Mouse (Mus musculus) mouse embryonic stem cell (cell line): ENCODE data around the gene 1110017D15Rik.

ENCODE experiments used
- in situ Hi-C, 2 experiments: fragments of 300-500 bp; cut with MboI; formaldehyde crosslinking; loops; 1 replicate in 1 of 2; 3 replicates in 1 of 2; pipeline ENCODE4 v1.14.3; 2019 to 2020; ENCODE audit warnings: low sequenced_read_pairs in 2 of 2, low pct_unique_long_range_greater_than_20kb in 1 of 2, mixed read lengths in 1 of 2; ENCODE audit not compliant: unreplicated experiment in 1 of 2

The 1110017D15Rik gene

DNA sequence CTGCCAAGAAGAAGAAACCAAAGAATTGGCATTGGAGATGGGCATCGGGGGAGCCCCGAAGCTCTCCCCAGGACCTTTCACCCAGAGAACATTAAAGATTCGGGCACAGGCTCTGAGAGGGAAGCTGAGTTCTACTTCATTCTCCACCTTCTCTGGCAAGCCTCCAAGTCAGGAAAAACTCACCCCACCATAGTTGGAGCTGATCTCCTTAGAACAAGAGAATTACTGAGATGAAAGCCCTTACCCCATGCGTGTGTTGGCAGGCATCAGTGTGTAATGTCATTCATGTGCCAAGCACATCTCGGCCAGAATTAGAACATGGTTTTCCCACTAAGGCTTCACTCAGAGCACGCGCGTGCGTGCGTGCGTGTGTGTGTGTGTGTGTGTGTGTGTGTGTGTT is 21.3 kb downstream of the 1110017D15Rik start:
- in situ Hi-C loops, result no loop called here

DNA sequence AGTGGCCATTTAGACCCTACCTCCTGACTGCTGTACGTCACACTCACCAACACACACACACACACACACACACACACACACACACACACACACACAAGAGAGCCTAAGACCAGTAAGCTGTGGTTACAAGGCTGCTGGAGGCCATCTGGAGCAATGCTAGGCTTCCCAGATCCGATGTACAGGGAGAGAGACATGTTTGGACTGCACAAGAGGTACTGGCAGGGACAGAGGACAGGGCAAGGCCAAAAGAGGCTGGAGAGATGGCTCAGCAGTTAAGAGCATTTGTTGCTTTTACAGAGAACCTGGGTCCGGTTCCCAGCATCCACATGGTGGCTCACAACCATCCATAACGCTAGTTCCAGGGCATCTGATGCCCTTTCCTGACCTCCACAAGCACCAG is 22.1 kb downstream of the 1110017D15Rik start:
- in situ Hi-C loops, result no loop called here

DNA sequence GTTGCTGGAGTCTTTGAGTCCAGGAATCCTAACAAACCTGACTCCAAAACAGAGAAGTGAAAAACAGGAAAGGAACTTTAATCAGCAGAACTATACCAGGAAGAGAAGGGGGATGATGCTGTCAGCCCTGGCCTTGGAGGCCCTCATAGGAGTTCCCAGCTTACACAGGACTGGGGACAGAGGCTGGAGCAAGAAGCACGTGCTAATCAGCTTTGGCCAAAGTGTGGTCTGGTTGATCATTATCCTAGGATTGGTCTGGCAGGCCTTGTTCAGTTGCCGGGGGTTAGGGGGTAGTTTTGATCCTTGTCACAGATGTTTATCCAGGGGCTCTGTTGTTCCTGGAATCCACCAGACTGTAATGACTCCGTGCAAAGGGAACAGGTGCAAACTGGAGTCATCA is 22.8 kb downstream of the 1110017D15Rik start:
- in situ Hi-C loops, result no loop called here

DNA sequence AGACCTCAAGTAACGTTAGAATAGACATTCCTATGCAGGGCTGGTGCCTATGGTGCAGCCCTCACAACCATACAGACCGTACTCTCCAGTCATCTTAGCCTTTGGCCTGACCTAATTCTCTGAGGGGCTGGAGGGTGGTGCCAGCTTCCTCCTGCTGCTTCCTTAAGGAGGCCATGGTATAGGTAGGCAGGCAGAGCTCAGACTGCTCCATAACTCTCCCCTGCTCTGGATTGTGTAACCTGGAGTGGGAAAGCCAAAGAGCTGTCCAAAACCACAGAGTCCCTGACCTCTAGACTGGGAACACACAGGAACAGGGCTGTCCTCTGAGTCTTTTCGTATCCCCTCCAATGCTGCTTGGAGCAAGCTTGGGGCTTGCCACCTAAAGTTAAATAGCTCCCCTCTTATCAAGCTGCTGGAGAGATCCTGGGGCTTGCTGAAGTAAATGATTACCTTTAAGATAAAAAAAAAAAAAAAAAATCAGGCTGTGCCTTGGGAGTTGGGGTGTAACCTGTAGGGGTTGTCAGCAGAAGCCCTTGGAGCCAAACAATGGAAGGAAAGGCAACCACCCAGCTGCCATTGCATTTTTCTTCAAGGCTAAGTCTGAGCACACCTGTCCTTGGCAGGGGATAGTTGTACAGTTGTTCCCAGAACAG is 23.5 kb downstream of the 1110017D15Rik start:
- in situ Hi-C loops, result no loop called here

DNA sequence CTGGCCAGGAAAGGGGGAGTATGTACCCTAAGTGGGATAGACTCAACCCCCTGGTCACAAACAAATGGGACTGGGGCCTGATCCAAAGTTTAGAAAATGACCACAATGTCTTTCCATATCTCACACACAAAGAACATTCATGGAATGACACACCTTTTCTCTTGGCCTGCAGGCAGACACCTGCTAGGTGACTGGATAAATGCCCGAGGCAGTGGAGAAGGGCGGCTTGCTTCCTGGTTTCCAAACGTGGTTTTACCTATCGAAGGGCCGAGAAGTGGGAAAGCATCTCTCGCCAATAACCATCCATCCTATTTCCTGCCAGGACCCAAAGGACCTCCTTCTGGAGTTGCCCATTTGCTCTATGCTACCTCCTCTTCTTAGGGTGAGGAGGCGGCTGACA is 24.2 kb downstream of the 1110017D15Rik start:
- in situ Hi-C loops, result no loop called here

DNA sequence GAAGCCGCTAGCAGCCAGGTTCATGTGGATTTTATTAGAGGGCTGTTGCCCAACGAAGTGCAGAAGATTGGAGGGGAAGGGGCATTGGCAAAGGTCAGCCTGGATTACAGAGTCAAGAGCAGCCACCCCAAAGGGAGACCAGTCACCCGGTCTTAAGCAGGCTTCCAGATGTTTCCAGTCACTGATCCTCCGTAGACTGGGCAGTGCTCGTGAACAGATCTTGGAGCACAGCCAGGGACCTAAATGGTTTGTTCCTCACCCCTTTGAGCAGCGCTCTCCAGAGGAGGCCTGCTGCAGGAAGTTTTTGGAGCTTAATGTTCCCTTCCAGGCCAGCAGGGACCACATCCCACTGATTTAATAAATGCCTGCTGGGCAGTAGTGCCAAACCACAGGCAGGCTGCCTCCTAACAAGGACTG is 35.5 kb downstream of the 1110017D15Rik start:
- in situ Hi-C loops, result no loop called here

GRCm38 (mm10) chr4:41480254-41480653 is 36.9 kb downstream of the 1110017D15Rik start:
- in situ Hi-C loops, result no loop called here

- in situ Hi-C loops, result no loop called here
These were observed 37.7 kb downstream of the 1110017D15Rik start for GRCm38 (mm10) chr4:41479456-41479804.

DNA sequence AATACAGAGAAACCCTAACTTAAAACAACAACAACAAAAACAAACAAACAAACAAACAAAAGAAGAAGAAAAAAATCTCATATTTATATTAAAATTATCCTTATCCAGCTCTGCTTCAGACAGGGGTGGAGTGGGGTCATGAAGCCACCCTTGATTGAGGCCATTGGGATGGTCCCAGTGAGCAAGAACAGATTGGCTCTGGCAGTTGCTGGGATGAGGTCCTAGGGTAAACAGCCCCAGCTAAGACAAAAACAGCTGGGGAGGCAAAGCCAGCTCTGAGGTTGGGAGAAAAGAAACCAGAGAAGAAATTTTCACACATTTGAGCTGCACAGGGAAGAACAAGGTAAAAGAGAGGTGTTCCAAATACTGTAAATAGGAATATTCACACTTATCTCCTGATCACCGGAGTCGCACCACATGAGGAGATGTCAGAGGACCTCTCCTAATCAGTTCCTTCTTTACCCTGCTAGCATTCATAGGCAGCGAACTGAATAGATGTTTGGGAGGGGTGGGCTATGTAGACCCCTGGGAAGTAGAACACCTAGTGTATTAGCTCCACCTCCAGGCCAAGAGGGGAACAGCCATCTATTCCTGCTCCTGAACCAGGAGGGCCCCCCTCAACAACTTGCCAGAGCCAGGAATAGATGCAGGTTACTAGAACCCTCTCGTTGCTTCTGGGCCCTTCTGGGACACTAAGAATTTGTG is 38.2 kb downstream of the 1110017D15Rik start:
- in situ Hi-C loops, result no loop called here

GRCm38 (mm10) chr4:41477648-41478160 is 39.4 kb downstream of the 1110017D15Rik start:
- in situ Hi-C loops, result no loop called here

DNA sequence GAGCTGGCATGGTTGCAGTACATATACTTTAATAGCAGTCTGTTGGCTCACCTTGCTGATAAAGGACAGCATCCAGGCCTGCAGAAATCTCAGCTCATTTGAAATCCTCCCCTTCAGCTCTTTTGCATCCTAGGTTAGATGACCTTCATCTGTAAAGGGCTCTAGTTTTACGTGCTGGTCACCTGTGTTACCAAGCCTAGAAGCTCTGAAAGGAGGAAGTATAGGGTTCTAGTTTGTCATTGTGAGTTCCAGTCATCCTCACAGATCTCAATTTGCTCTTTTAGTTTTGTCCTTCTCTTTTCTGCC is 45.8 kb downstream of the 1110017D15Rik start:
- in situ Hi-C loops, result no loop called here

- in situ Hi-C loops, result no loop called here
These were observed 46.3 kb downstream of the 1110017D15Rik start for GRCm38 (mm10) chr4:41470684-41471383.

DNA sequence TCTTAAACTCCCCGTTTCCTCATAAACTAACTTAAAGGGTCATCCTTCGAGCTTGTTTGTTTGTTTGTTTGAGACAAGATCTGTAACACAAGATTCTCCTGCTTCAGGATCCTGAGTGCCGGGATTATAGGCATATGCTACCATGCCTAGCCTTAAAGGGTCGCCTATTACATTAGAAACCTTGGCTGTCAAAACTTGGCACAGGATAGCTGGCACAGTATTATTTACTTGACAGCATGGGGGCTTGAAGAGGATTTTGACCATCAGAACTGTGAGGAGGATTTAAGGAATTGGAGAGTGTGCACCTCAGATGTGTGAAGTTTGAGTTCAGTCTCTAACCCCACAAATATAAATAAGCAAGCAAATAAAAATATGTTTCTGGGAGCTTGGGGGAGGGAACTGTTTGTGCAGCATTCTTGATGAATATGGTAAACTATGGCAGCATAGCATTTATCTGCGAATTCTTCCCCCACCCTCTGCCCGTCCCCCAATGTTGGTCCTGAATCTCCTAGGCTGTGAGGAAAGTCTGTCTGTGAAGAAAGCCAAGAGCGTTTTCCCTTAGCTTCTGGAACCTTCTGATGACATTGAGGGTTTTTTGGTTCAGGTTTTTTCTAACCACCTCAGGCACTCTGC is 47.0 kb downstream of the 1110017D15Rik start:
- in situ Hi-C loops, result no loop called here

DNA sequence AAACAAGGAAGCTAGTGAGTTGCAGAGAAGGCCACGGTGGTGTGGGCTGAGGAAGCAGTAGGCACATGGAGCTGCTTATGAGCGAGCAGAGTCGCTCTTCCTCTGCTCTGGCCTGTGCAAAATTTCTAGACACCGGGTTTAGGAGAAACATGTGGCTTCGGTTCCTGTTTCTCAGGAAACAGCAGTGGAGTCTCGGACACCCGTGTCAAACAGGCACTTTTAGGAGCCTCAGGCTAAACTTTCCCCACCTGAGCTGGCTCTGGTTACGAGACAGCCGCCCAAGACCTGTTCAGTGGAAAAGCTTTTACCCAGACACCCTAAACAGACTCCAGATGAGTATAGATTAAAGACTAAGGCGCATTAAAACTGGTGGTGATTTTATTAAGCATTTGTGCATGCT is 47.9 kb downstream of the 1110017D15Rik start:
- in situ Hi-C loops, result no loop called here

DNA sequence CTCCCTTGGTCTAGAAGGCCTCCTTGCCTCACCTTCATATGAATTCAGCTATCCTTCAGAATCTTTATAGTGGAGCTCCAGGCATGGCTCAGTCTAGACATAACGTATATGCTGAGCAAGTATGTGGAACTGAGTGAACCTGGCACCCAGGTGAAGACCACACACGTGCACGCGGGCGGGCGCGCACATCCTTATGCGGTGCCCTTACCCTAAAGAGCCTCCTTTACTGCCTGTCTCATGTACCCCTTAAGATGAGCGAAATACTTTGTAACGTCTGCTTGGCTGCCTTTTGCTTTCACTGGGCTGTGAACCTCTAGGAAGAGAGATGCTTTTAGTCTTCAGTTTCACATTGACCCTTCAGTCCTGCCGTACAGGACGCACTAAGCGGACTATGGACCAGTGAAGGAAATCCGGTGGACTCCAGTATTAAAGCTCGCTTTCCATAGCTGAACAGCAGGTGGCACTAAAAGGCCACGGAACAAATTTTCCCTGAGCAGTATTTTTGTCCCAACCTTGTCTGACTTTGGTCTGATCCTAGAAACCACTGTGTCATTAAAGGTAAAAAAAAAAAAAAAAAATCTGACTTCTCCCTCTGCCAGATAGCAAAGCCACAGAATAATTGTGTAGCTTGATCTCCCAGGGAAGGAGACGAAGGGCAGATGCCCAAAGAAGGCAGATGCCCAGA is 48.6 kb downstream of the 1110017D15Rik start:
- in situ Hi-C loops, result no loop called here

DNA sequence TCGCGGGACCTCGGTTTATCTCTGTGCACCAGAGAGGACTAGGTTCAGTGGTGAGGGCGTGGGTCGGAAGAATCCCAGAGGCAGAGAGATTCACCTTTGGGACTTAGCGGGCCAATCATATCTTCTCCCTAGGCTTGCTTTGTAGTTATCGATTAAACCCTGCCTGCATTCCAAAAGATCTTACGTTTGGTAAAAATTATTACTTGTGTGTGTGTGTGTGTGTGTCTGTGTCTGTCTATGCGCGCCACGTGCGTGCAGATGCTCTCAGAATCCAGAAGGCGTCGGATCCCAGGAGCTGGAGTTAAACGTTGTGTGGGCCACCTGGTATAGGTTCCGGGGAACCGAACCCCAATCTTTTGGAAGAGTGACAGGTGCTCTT is 51.9 kb downstream of the 1110017D15Rik start:
- in situ Hi-C loops, result no loop called here

DNA sequence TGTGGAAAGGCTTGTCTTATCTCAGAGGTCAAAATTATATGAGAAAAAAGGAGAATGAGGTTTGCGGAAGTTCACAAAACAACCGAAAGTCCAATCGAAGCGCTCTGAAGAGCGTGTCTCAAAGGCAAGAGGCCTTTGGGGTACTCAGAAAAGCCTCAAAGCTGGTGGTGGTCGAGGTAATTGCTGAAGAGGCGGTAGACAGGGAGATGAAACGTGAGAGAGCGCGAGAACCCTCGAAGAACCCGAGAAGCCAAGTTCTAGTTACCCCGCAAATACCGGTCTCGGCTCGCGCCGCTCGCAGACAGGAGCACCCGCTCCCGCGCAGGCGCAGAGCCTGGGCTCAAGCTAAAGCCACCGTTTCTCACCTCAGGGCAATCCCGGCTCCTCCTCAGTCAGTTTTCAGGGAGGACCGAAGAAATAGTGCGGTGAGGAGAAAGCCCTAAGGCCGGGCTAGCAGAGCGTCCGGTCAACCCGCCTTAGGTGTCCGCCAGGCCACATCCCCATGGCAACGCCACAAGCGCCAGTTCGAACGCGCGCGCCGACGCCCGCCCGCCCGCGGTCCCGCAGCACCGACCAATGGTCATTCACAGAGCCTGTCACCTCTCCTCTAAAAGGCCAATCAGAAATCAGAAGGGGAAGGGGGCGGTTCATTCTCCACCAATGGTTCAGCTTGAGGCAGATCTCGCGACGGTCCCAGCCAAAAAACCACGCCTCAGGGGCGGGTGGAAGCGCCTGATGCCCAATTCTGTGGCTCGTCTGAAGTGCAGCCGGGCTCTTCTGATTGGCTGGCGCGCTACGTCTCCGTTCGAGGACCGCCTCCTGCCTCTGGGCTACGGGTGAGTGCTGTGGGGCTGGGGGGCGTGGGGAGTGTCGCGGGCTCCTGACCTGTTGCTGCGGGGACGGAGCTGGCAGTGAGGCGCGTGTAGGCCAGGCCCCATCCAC is 52.5 kb downstream of the 1110017D15Rik start, which contains the start of the genes Kif24 and Nudt2:
Gene Kif24, minus strand, starts transcription at position 543 of the 942 bp plus-strand sequence.
Gene Nudt2, plus strand, starts transcription at position 807 of the 942 bp plus-strand sequence.
- in situ Hi-C loops, result no loop called here
